Mouse (Mus musculus): ENCODE measurements at regions not wholly inside any gene's neighbourhood (a gene's known extent, or its start where the extent isn't known, plus 50 kb on each side); places are given as distances from the start of the nearest gene placed in this dataset.
A peak's percentile ranks its signal among the peaks of the same experiment; 100 is the strongest.

DNA sequence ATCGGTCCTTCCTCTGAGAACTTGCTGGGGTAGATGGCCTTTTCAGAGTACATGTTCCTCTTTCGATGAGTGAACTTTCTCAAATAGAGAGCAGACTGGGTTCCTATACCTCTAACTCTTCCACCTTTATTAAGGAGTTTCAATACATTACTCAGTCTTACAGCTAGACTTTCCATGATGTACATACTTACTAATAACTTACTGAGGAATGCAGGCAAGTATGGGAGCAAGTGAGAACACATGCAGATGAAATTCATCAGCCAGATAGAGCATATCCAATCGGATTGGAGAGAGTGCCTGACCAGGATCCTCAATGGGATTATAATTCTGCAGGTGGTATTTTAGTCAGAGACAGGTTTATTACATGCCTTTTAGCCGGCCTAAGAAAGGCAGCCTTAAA lies 292.2 kb upstream of the Large1 start:
- no peak for DNase-seq (ENCODE audit: low read depth, low spot score)

DNA sequence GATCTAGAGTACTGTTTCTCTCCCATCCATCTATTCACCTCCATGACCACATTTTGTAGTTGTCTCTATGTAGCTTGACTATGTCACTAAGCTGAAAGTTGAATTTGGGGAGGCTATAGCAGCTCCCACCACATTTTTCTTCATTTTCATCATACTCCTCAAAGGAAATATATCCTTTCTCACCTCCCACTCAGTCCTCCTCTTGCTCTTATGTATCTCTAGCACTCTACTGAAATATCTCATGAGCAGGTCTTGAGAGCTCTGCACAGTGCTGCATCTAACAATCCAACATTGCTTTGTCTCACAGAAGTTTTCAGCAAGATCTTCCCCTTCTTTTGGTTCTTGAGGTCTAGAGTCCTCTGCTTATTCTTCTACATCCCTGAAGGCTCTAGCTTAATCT lies 273.5 kb upstream of the Large1 start:
- DNase-seq (ENCODE audit: low read depth, low spot score): no peak

DNA sequence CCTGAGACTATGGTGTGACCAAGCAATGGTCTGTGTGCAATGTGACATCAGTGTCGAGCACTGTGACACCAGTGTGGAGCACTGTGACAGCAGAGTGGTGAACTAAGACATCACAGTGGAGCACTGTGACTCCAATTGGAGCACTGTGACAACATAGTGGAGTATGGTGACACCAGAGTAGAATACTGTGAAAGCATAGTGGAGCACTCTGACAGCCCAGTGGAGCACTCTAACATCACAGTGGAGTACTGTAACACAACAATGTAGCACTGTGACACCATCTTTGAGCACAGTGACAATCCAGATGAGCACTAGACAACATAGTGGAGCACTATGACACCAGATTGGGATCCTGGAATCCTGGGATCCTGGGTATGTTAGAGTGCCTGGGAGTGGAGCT lies 265.6 kb upstream of the Large1 start:
- DNase-seq (ENCODE audit: low read depth, low spot score): peak; percentile 20

DNA sequence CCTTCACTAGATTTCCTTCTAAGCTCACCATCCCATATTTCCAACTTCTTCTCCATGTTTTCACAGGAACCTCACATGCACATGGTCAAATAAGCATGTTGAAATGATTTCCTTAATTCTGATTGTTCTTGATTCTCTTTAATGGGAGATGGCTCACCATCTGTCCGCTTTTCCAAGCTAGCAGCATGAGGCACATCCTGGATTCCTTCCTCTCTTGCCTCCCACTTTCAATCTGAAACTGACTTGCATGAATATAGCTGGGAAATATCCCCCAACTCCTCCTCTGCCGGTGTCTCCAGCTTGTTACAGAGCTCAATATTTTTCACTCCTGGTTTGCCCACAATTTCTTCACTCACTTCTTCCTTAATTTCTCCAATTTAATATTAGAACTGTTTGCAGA lies 261.3 kb upstream of the Large1 start:
- DNase-seq (ENCODE audit: low read depth, low spot score): no peak

DNA sequence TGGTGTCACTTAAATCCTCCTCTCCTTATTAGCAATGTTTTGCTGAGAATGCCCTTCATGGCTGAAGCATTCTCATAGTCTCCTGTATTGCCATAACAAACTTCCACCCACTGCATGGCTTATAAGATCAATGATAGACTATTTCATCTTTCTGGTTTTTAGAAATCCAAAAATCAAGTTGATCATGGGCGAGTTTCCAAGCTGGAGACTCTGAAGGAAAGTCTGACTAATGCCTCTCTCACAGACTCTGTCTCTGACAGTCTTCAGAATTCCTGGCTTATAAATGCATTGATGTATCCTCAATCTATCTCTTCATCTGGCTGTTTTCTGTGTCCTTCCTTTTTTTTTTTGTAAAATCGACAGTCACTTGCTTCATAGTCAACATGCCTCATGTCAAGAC lies 260.8 kb upstream of the Large1 start:
- DNase-seq (ENCODE audit: low read depth, low spot score): no peak

DNA sequence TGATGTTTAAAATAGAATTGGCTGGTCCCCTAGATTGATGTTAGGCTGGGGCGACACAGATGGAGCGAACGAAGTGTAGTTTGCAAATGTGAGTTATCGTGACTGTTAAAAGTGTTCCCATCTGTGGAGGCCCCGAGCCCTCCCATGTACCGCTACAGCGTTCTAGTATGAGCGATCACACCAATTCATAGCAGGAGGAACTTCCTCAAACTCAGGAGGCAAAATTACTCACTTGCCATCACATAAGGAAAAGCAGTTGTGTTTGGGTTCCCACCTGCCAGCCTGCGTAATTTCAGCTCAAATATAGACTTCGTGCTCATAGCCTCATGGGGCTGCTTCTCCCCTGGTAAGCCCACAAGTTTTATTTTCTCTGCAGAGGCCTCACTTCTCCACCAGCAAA lies 258.2 kb upstream of the Large1 start:
- DNase-seq (ENCODE audit: low read depth, low spot score): no peak

DNA sequence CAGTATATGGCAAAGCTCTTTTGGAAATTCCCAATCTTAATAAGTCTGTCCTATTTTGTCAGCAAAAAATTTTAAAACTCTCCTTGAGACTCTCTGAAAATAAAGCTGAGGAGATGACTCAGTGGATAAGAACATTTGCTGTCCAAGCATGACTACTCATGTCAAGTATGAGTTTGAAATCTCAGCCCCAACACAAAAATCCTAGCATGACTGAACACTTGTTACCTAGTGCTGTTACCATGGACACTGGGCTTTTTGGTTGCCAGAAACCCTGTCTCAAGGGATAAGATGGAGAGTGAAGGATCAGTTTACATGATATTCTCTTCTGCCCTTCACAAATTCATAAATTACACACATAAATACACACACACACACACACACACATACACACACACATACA lies 217.3 kb upstream of the Large1 start:
- DNase-seq (ENCODE audit: low read depth, low spot score): peak; percentile 34

DNA sequence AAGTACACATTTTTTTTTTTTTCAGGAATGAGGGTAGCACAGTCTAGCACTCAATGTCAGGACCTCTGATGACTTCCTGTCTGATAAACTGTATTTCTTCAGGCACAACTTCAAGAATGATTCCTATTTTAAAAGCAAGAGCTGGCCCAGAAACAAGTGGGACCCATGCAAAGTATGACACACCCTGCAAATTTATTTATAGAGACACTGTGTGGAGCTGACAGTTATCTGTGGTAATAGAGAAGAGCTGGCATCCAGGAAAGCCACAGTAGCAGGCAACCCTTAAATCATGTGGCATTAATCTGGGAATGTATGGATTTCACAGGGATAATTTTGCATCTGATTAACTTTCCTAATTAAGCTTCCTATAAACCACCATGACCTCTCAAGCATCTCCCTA lies 216.6 kb upstream of the Large1 start:
- no peak for DNase-seq (ENCODE audit: low read depth, low spot score)

Data from 3T3-L1 (cell line).